Mouse (Mus musculus): ENCODE data around the gene Setx. TPM values are rescaled to one million over a fixed set of nuclear protein-coding genes. Genes with fewer than 3 reads are reported as not detected.

Setx gene
- polyA plus RNA-seq, 1 experiment from 2014 or later: 10.9 TPM

DNA sequence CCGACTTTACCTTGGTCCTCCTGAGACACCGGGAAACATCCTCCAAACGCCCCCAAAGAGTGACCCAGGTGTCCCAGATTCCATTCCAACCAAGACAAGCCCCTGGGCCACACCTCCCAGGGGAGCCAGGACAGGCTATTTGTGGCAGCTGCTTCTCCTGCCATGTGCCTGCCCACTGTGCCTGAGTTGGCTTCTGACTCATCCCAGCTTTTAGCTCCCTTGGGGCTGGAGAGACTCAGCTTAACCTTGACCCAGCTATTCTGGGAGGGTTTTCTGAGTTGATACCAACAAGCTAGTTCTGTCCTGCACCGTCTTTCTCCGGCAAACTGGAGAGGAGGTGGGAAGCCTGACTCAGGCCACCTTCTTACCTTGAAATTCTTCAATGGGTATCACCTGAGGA, 74.5 kb downstream of the Setx start:
- no peaks in the 10 kb centered on the region for H3K36me3 ChIP-seq
- H3K4me3 ChIP-seq: no peak overlapping the region
- H3K27ac ChIP-seq (replicated peaks): no peak overlapping the region
- no peak overlapping the region for H3K4me2 ChIP-seq
- 78% methylated on average over 5 of the region's 5 CpGs for WGBS
- ATAC-seq (ENCODE audit: low read depth): no peak
- H3K27me3 ChIP-seq: peaks cover 26% of the 10 kb centered on the region
- no peaks in the 10 kb centered on the region for H3K9me3 ChIP-seq
- peaks cover 17% of the 10 kb centered on the region for H3K4me1 ChIP-seq (replicated peaks)
- no peak overlapping the region for H3K9ac ChIP-seq

DNA sequence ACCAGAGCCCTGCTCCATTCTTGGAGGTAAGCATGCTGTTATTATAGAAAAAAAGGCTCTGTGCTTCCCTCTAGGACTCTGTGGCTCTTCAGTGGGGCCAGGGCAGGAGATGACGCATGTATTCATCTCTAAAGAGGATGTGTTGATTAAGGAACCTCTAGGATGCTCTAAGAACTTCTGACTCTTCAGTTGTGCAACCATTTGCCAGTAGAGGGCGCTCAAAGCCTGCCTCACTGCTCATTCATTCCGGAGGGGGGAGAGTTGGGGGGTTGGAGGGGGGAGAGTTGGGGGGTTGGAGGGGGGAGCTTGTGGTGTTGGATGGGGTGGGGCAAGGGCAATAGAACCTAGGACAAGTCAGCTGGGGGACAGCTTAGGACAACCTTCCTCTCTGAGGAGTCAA, 75.9 kb downstream of the Setx start:
- no peaks in the 10 kb centered on the region for H3K36me3 ChIP-seq
- peaks cover 26% of the 10 kb centered on the region for H3K27me3 ChIP-seq
- H3K9ac ChIP-seq: no peak overlapping the region
- H3K4me1 ChIP-seq (replicated peaks): peaks cover 4% of the 10 kb centered on the region
- no peak overlapping the region for H3K4me2 ChIP-seq
- WGBS: 3% methylated on average over 3 of the region's 3 CpGs
- no peak overlapping the region for H3K4me3 ChIP-seq
- H3K9me3 ChIP-seq: no peaks in the 10 kb centered on the region
- no peak overlapping the region for H3K27ac ChIP-seq (replicated peaks)
- ATAC-seq (ENCODE audit: low read depth): no peak

DNA sequence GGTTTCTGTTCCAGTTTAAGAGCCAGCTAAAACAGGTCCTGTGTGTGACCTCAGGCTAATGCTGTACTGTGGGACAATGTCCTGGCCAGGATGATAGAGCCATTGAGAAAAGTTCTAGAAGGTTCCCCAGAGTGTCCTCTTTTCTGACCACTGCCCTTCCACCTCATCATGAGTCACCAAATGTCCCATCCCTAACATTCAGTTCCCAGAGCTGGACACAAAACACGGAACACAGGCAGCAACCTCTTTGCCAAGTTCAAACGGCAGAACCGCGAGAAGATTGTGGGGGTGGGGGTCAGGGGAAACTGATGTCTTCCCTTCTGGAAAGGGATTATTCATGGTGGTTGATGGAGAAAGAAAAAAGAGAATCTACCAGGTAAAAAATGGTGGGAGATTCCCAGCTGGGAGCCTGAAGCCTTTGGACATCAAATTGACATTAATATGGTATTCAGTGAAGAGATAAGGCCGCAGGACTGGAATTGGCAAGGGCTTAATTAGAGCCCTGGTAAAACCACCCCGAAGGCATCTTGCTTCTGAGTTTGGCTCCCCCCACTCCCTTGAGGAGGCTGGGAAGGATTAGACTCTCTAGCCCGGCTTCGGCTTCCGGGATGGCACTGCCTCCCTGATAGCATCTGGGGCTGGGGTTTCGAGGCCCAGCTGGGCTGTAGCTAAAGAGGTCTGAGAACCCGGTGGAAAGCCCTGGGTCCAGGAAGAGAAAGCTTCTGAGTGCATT, 77.4 kb downstream of the Setx start:
- Histone ChIP-seq H3K9me3 (no peaks in the 10 kb centered on the region), H3K9ac (no peak overlapping the region), H3K27me3 (peaks cover 11% of the 10 kb centered on the region), H3K4me1 (replicated peaks) (no peaks in the 10 kb centered on the region), H3K4me3 (no peak overlapping the region), H3K4me2 (no peak overlapping the region), H3K36me3 (no peaks in the 10 kb centered on the region), H3K27ac (replicated peaks) (no peak overlapping the region)
- no peak for ATAC-seq (ENCODE audit: low read depth)
- WGBS: 64% methylated on average over 11 of the region's 11 CpGs

DNA sequence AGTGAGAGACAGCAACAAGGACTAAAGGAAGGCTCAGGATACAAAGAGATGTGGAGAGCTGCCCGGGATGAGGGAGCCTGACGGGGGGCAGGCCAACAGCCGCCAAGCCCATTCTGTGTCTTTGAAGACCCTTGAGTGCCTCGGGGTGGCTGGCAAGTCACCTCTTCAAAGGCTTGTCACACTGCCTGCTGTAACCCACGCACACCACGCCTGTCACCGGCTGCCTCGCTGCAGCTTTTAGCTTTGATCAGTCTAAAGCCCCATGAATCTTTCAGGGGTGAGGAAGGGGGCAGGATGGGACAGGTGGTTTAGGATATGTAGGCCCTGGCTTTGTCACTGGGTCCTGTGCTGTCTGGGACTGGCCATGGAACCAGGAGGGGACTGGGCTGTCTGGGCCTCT, 82.2 kb downstream of the Setx start:
- no peak overlapping the region for H3K4me3 ChIP-seq
- WGBS: 15% methylated on average over 8 of the region's 8 CpGs
- H3K27me3 ChIP-seq: no peaks in the 10 kb centered on the region
- no peak overlapping the region for H3K27ac ChIP-seq (replicated peaks)
- no peaks in the 10 kb centered on the region for H3K9me3 ChIP-seq
- no peaks in the 10 kb centered on the region for H3K4me1 ChIP-seq (replicated peaks)
- ATAC-seq (ENCODE audit: low read depth): no peak
- H3K9ac ChIP-seq: no peak overlapping the region
- no peak overlapping the region for H3K4me2 ChIP-seq
- H3K36me3 ChIP-seq: no peaks in the 10 kb centered on the region

DNA sequence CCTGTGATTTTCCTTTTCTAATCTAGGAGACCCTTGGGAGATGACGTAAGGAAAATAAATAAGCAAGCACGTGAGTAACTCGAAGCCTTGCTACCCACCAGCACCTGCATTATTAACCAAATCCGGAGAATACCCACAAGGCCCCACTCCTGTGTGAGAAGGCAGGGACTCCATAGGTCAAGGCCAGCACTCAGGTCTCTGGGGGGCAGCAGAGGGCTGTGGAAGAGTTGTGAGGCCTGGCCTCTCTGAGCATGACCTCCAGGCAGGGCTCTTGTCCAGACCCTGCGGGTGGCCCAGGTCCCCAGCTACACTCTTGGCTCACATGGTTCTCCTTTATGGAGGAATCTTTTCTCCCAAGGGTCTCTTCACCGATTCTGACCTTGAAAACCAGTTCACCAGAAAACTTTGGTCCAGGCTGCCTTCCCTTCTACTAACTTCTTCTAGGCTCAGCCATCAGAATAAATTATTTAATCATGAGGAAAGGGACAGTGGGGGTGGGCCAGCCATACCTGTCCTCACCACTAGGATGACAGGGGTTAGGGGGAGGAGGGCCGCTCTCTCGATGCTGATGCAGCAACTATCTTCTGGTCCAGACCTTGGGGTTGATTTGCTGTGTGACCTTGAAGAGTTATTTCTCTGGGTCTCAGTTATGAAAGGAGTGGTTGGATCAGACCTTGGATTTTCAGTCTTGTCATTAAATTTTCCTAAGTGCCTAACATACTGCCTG, 92.5 kb downstream of the Setx start:
- no peak for ATAC-seq (ENCODE audit: low read depth)
- no peak overlapping the region for H3K4me3 ChIP-seq
- no peak overlapping the region for H3K27ac ChIP-seq (replicated peaks)
- H3K4me1 ChIP-seq (replicated peaks): peaks cover 5% of the 10 kb centered on the region; the same call in 1 of the 2 replicates
- no peaks in the 10 kb centered on the region for H3K9me3 ChIP-seq
- H3K27me3 ChIP-seq: no peaks in the 10 kb centered on the region
- H3K9ac ChIP-seq: no peak overlapping the region
- 50% methylated on average over 8 of the region's 8 CpGs for WGBS
- H3K36me3 ChIP-seq: no peaks in the 10 kb centered on the region
- H3K4me2 ChIP-seq: no peak overlapping the region

DNA sequence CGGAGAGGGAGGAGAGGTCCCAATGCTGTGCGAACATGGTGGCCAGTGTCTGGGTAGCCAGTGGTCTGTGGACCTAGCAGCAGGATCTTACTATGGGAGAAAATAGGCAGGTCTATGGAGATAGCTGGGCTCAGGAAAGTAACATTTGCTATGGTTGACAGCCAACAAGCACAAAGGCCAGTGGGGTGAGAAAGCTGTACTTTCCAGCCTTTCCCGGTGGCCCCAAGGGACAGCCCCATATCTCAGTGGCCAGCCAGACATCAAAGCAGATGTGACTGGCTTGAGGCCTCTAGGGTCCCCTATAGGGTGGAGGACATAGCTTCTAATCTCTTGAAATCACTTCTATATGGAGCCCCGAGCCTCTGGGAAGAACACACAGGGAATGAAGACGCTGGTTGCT, 93.1 kb downstream of the Setx start:
- Histone ChIP-seq H3K36me3 (no peaks in the 10 kb centered on the region), H3K4me3 (no peak overlapping the region), H3K27me3 (no peaks in the 10 kb centered on the region), H3K9ac (no peak overlapping the region), H3K4me2 (no peak overlapping the region), H3K9me3 (no peaks in the 10 kb centered on the region), H3K4me1 (replicated peaks) (peaks cover 6% of the 10 kb centered on the region), H3K27ac (replicated peaks) (no peak overlapping the region)
- no peak for ATAC-seq (ENCODE audit: low read depth)
- WGBS: 88% methylated on average over 5 of the region's 5 CpGs

DNA sequence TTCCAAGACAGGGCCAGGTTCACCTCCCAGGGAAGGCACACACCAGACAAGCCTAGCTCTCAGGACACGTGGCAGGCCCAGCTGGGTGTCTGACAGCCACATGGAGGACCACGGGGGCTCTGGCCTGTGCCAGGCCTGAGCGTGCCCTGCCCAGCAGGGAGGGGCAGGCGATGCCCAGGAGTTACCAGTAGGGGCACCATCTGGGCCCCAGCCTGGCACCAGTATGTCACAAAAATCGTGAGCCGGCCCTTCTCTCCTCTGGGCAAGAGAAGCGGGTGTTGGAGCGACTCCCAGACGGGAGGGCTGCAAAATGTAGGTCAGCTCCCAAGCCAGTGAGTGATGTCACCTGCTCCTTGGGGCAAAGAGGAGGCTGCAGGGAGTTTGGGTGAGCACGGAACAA, 93.9 kb downstream of the Setx start:
- Histone ChIP-seq H3K4me3 (no peak overlapping the region), H3K36me3 (no peaks in the 10 kb centered on the region), H3K9me3 (no peaks in the 10 kb centered on the region), H3K4me2 (no peak overlapping the region), H3K4me1 (replicated peaks) (peaks cover 10% of the 10 kb centered on the region), H3K27ac (replicated peaks) (no peak overlapping the region), H3K27me3 (no peaks in the 10 kb centered on the region), H3K9ac (no peak overlapping the region)
- peak; percentile 32; the same call in 1 of the 2 replicates for ATAC-seq (ENCODE audit: low read depth)
- 61% methylated on average over 10 of the region's 10 CpGs for WGBS

DNA sequence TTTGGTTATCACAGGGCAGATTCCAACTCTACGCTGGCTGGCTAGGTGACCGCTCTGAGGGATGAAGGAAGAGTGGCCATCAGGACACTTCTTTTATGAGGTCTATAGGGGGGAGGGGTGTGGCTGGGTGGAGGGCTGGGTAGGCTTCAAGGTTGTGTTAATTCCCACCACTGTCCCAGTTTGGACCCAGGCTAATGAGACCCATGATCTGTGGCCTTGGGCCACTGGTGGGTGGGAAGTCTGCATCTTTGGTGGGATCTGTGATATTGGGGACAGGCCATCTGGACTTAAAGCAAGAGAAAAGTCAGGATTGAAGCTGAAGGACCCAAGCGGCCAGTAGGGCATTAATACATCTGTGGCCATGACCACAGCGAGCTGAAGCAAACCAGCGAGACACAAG, 94.8 kb downstream of the Setx start:
- H3K27me3 ChIP-seq: no peaks in the 10 kb centered on the region
- H3K36me3 ChIP-seq: no peaks in the 10 kb centered on the region
- H3K9me3 ChIP-seq: no peaks in the 10 kb centered on the region
- no peak overlapping the region for H3K4me2 ChIP-seq
- H3K4me3 ChIP-seq: no peak overlapping the region
- H3K4me1 ChIP-seq (replicated peaks): peaks cover 10% of the 10 kb centered on the region
- H3K27ac ChIP-seq (replicated peaks): no peak overlapping the region
- no peak overlapping the region for H3K9ac ChIP-seq
- ATAC-seq (ENCODE audit: low read depth): no peak
- 93% methylated on average over 5 of the region's 5 CpGs for WGBS

DNA sequence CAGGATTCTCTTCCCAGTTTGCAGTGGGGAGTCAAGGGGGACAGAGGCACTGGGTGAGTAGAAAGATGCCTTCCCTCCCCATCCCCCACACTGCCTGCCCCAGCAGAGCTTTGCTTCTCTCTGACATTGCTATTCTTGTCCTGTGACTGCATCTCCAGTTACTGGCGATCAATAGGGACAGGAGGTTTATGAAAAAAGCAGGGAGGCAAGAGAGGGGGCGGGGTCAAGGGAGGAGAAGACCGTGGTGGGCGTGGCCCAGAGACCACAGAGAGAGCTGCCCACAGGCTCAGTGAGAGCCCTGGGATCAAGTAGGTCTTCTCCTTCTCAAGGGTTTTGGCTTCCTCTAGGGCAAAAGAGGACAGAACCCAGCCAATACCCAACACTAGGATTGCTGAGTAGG, 98.3 kb downstream of the Setx start:
- 0% methylated on average over 4 of the region's 4 CpGs for WGBS
- Histone ChIP-seq H3K9ac (no peak overlapping the region), H3K36me3 (no peaks in the 10 kb centered on the region), H3K27me3 (no peaks in the 10 kb centered on the region), H3K27ac (replicated peaks) (no peak overlapping the region), H3K4me1 (replicated peaks) (peaks cover 10% of the 10 kb centered on the region), H3K4me3 (no peak overlapping the region), H3K4me2 (no peak overlapping the region), H3K9me3 (no peaks in the 10 kb centered on the region)
- ATAC-seq (ENCODE audit: low read depth): no peak

DNA sequence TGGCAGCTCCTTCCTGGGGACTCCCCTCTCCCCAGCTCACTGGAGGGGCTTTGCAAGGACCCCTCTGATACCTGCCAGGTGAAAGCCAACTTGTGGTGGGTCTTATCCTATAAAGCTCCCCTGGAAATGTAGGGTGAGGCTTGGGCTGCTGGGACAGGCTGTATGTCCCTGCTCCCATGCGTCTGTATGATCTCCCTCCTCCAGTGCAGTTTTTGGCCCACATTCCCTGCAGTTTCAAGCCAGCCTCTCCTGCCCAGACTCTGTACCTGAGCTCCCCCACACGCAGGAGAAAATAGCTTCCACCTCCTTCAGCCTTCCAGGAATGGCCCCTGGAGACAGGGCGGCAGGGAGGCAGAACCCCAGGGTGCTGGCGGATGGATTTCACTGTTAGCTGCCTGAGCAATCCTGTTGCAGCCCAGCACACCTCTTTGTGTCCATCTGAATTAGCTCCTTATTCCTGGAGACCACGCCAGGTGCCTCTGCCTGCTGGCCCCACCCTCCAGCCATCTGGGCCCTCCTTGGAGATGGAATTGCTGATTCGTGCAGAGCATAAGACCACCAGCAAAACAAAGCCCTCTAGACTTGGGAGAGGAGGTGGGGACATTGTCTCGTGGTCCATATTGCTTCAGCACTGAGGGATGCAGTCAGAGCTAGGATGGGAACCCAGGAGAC, 99.7 kb downstream of the Setx start:
- no peak for ATAC-seq (ENCODE audit: low read depth)
- 48% methylated on average over 7 of the region's 7 CpGs for WGBS

DNA sequence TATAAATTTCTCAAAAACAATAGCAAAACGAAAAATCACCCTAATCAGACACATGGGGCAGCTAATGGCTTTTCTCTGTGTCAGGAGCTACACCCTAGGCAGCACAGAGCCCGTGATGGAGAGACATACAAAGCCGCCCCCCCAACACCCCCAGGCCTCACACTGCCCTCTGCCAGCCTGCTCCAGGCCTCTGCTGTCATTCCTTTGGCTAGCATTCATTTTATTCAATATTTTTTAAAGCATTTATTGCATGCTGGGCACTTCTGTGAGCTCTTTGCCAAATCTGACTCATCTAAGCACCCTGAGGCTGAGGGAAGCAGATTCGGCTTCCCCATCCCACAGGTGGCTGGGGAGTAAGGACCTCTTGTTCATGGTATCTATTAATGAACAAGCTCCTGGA, 102.7 kb downstream of the Setx start:
- 78% methylated on average over 4 of the region's 4 CpGs for WGBS
- H3K9me3 ChIP-seq: no peaks in the 10 kb centered on the region

More for the DNA sequence above, 99.7 kb downstream of the Setx start:
- Histone ChIP-seq H3K4me1 (replicated peaks) (peaks cover 5% of the 10 kb centered on the region), H3K4me2 (no peak overlapping the region), H3K4me3 (no peak overlapping the region), H3K27me3 (no peaks in the 10 kb centered on the region), H3K36me3 (no peaks in the 10 kb centered on the region), H3K9ac (no peak overlapping the region), H3K9me3 (no peaks in the 10 kb centered on the region), H3K27ac (replicated peaks) (no peak overlapping the region)

DNA sequence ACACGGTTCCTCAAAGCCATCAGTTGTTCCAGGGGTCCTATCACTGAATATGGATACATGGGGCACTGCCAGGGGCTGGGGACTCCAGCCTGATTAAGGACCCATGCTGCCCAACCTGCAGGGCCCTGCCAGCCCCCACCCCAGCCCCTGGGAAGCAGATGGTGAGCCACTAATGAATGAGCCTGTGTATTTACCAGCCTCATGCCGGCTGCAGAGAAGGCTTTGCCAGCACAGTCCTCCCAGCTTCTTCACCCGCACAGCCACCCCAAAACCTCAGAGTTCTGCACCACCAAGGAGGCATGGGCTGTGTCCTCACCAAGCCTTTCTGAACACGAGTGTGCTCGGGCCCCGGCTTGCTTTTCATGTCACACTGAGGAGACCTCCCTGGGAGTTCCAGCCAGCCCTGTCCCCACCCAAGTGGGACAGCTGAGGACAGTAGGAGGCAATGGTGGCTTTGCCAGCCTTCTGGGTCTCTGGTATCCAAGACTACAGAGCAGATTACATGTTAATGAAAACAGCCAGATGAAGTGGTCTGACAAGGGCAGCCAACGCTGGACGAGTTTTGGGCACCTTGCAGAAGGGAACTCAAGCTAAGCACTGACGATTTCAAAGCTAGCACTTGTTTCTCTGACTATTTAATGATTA, 106.3 kb downstream of the Setx start:
- no peak overlapping the region for H3K4me2 ChIP-seq
- peaks cover 5% of the 10 kb centered on the region; the same call in 1 of the 2 replicates for H3K4me1 ChIP-seq (replicated peaks)
- no peaks in the 10 kb centered on the region for H3K36me3 ChIP-seq
- no peak overlapping the region for H3K27ac ChIP-seq (replicated peaks)
- no peak overlapping the region for H3K9ac ChIP-seq
- H3K9me3 ChIP-seq: no peaks in the 10 kb centered on the region
- WGBS: 72% methylated on average over 9 of the region's 9 CpGs
- no peaks in the 10 kb centered on the region for H3K27me3 ChIP-seq
- H3K4me3 ChIP-seq: no peak overlapping the region
- ATAC-seq (ENCODE audit: low read depth): no peak

More for the DNA sequence above, 102.7 kb downstream of the Setx start:
- Histone ChIP-seq H3K27me3 (no peaks in the 10 kb centered on the region), H3K4me2 (no peak overlapping the region), H3K36me3 (no peaks in the 10 kb centered on the region), H3K27ac (replicated peaks) (no peak overlapping the region), H3K4me3 (no peak overlapping the region), H3K9ac (no peak overlapping the region), H3K4me1 (replicated peaks) (peaks cover 10% of the 10 kb centered on the region)
- no peak for ATAC-seq (ENCODE audit: low read depth)
